ENCODE assay signal across 19 mouse cellular contexts in genomic region chr16:90315881-90316280, GRCm38 (mm10). TPM values are rescaled to one million over a fixed set of nuclear protein-coding genes. Genes with fewer than 3 reads are reported as not detected.
DNase-seq lines count a peak whose midpoint lies in the region; ATAC-seq lines count a peak whose summit lies in the region.
"Had no signal": no experiment of that assay in that cellular context is flagged by ENCODE, and none has a peak within 500 bp of the region (broad histone marks: within the 10 kb centered on the region; RNA-seq: fewer than 3 reads in every experiment).

No protein-coding gene starts in this region.

- peak; percentile 80 for ATAC-seq in common myeloid progenitor, adult 5-6 weeks (replicated peaks; ENCODE audit: low read depth, poor library complexity, severe bottlenecking)
- ATAC-seq in megakaryocyte progenitor cell, adult 5-6 weeks (replicated peaks; ENCODE audit: poor library complexity), result peak; percentile 75
- no peak for ATAC-seq in monocyte, adult 5-6 weeks (replicated peaks; ENCODE audit: insufficient number of reproducible peaks, low FRiP score, low TSS enrichment, poor library complexity, severe bottlenecking)
- ATAC-seq: CD4-positive, CD25-positive, alpha-beta regulatory T cell, adult 4 months; forebrain, embryonic 14.5 days; forebrain, postnatal 0 days had no signal

- DNase-seq in heart, adult 11 months, result peak; percentile 92
- no peak for DNase-seq in heart, postnatal 36 days
- DNase-seq in 416B (ENCODE audit: low read depth), result peak; percentile 93
- DNase-seq in thymus, postnatal 4 days, result no peak
- DNase-seq: adrenal gland, postnatal 10 days; adrenal gland, postnatal 36 days; cerebellum, adult 18-20 months; cerebellum, adult 9-10 months; cerebellum, postnatal 14 days; forebrain, postnatal 0 days; gastrocnemius, adult 2 months; gastrocnemius, postnatal 14 days; heart, adult 2 months; heart, postnatal 14 days had no signal

- intact Hi-C loops in heart, postnatal 36 days (cut with DNase I), result no loop called here

RNA-seq across cellular contexts. Expression of gene Scaf4, which starts 31.6 kb away (rescaled TPM):
- 10 to 100 TPM; 18.1 to 22.0 TPM for total RNA-seq in heart, postnatal 36 days (2021)
- total RNA-seq in common myeloid progenitor, adult 5-6 weeks (2017), result 26.9 and 37.2 TPM in 2 replicates
- 64.0 and 67.2 TPM in 2 replicates for total RNA-seq in megakaryocyte progenitor cell, adult 5-6 weeks (2015)
- 14.1 and 18.5 TPM in 2 replicates for total RNA-seq in megakaryocyte progenitor cell, adult 5-6 weeks (2017)
- total RNA-seq in monocyte, adult 5-6 weeks (2017), result 18.7 to 69.1 TPM (median 39.3 TPM) in 3 replicates

Comparison
In these comparisons a context has a peak if more than half of its experiments do, and no peak if none do; other contexts are left out.
1. DNase-seq: peak in heart, adult 11 months (single experiment) and 416B (single experiment); none in heart, postnatal 36 days (0 of 2) and thymus, postnatal 4 days (single experiment).